Mouse (Mus musculus): Measurements from ENCODE around the gene Nwd1.

The Nwd1 gene

GRCm38 (mm10) chr8:72712569-72712968, 66.1 kb downstream of the Nwd1 start:
- no peak for DNase-seq (ENCODE audit: low spot score)

GRCm38 (mm10) chr8:72716594-72716993, 70.1 kb downstream of the Nwd1 start:
- DNase-seq (ENCODE audit: low spot score) = no peak

- peak; percentile 54 for DNase-seq (ENCODE audit: low spot score)
Observed at GRCm38 (mm10) chr8:72720541-72720940, 74.0 kb downstream of the Nwd1 start.

- peak; percentile 99 for DNase-seq (ENCODE audit: low spot score)
Observed at GRCm38 (mm10) chr8:72722769-72723650, 76.5 kb downstream of the Nwd1 start, which contains the start of gene Sin3b. Gene Sin3b, plus strand, starts transcription at chr8:72723285.

- DNase-seq (ENCODE audit: low spot score) = peak; percentile 60
Observed at GRCm38 (mm10) chr8:72723651-72724001, 77.1 kb downstream of the Nwd1 start.

- DNase-seq (ENCODE audit: low spot score) = no peak
Observed at GRCm38 (mm10) chr8:72728636-72729035, 82.1 kb downstream of the Nwd1 start.

- DNase-seq (ENCODE audit: low spot score) = no peak
Observed at GRCm38 (mm10) chr8:72735001-72735400, 88.5 kb downstream of the Nwd1 start.

GRCm38 (mm10) chr8:72736868-72737267, 90.4 kb downstream of the Nwd1 start:
- DNase-seq (ENCODE audit: low spot score) = no peak

- no peak for DNase-seq (ENCODE audit: low spot score)
Observed at GRCm38 (mm10) chr8:72746061-72746460, 99.5 kb downstream of the Nwd1 start.

GRCm38 (mm10) chr8:72749846-72750245, 103.3 kb downstream of the Nwd1 start:
- peak; percentile 38 for DNase-seq (ENCODE audit: low spot score)

GRCm38 (mm10) chr8:72750266-72750665, 103.8 kb downstream of the Nwd1 start:
- peak; percentile 35 for DNase-seq (ENCODE audit: low spot score)

- DNase-seq (ENCODE audit: low spot score) = no peak
Observed at GRCm38 (mm10) chr8:72751126-72751525, 104.6 kb downstream of the Nwd1 start.

- DNase-seq (ENCODE audit: low spot score) = peak; percentile 23
Observed at GRCm38 (mm10) chr8:72752289-72752688, 105.8 kb downstream of the Nwd1 start.

- DNase-seq (ENCODE audit: low spot score) = peak; percentile 30
Observed at GRCm38 (mm10) chr8:72753165-72753564, 106.7 kb downstream of the Nwd1 start.

- peak; percentile 22 for DNase-seq (ENCODE audit: low spot score)
Observed at GRCm38 (mm10) chr8:72753781-72754180, 107.3 kb downstream of the Nwd1 start.

GRCm38 (mm10) chr8:72756031-72756430, 109.5 kb downstream of the Nwd1 start:
- peak; percentile 20 for DNase-seq (ENCODE audit: low spot score)

- peak; percentile 38 for DNase-seq (ENCODE audit: low spot score)
Observed at GRCm38 (mm10) chr8:72756771-72757390, 110.4 kb downstream of the Nwd1 start.

- DNase-seq (ENCODE audit: low spot score) = peak; percentile 41
Observed at GRCm38 (mm10) chr8:72757426-72758195, 111.1 kb downstream of the Nwd1 start.

- peak; percentile 25 for DNase-seq (ENCODE audit: low spot score)
Observed at GRCm38 (mm10) chr8:72758310-72758709, 111.8 kb downstream of the Nwd1 start.

GRCm38 (mm10) chr8:72760216-72760615, 113.7 kb downstream of the Nwd1 start:
- peak; percentile 27 for DNase-seq (ENCODE audit: low spot score)

GRCm38 (mm10) chr8:72761322-72762051, 115.0 kb downstream of the Nwd1 start, which contains the start of gene F2rl3:
Gene F2rl3, plus strand, starts transcription at chr8:72761880.
- peak; percentile 38 for DNase-seq (ENCODE audit: low spot score)

GRCm38 (mm10) chr8:72762306-72762705, 115.8 kb downstream of the Nwd1 start:
- peak; percentile 36 for DNase-seq (ENCODE audit: low spot score)
